Mouse (Mus musculus) brown adipose tissue, adult 24 weeks (tissue): ENCODE results near the gene Ralgds. TPM values are rescaled to one million over a fixed set of nuclear protein-coding genes. Genes with fewer than 3 reads are reported as not detected.

Experiments used
- H3K27ac ChIP-seq: fragments of 200-500 bp; replicated peaks from 2 replicates; pipeline ENCODE4 v1.5.1; 2012; ENCODE audit warnings: low read depth, mild to moderate bottlenecking, low read length
- H3K4me1 ChIP-seq: fragments of 200-500 bp; 2 replicates; pipeline ENCODE4 v1.6.1; 2012; ENCODE audit warnings: low read length, mixed read lengths; ENCODE audit not compliant: control insufficient read depth, insufficient read depth, insufficient read length
- H3K4me3 ChIP-seq: fragments of 200-500 bp; 2 replicates; pipeline ENCODE4 v1.5.1; 2012; ENCODE audit warnings: low read depth, mild to moderate bottlenecking, low read length, moderate library complexity; ENCODE audit not compliant: insufficient read depth
- polyA plus RNA-seq: library from polyadenylated mRNA; stranded (reverse); fragments of >200 nt; gene quantifications from 2 replicates; pipeline ENCODE4 v1.2.4, GENCODE M21; 2012; ENCODE audit not compliant: missing spikeins, insufficient read depth, insufficient read length

Gene Ralgds
- polyA plus RNA-seq, 1 experiment = 6.1 TPM

DNA sequence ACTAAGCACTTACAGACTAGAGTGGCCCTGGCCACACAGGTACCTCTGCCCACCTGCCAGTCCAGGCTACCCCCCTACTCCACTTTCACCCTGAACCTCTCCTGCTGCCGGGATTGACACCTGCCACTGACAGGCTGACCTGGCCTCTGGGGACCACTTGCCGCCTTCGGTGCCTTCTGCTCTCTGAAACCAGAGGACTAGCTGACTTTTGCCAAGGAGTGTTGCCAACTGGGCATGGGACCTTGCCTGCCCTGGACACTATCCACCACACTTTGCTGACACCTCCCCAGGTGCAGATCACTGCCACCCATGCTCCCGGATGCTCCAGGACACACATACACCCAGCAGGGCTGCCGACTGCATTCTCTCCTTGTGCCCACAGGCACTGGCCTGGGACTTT, 39.4 kb downstream of the Ralgds start:
- no peak overlapping the region for H3K4me3 ChIP-seq
- no peak overlapping the region for H3K27ac ChIP-seq

DNA sequence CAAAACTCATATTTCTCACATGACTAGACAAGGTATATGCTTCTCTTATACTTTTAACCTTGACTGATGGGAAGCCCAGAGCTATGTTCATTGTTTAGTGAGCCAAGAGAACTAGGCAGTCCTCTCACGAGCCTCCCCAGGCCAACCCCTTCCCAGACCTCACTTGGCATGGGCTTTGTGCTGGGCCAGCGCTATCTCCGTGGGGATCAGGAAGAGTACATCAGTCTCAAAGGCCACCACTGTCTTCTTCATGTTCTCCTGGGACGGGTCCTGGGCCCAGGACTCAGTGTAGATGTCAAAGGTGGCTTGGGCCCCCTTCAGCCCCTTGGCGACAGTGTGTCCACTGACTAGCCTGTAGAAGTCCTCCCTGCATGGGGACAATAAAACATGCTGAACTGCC, 44.5 kb downstream of the Ralgds start:
- no peak overlapping the region for H3K4me3 ChIP-seq

More for the DNA sequence above, 39.4 kb downstream of the Ralgds start:
- H3K4me1 ChIP-seq = no peaks in the 10 kb centered on the region

DNA sequence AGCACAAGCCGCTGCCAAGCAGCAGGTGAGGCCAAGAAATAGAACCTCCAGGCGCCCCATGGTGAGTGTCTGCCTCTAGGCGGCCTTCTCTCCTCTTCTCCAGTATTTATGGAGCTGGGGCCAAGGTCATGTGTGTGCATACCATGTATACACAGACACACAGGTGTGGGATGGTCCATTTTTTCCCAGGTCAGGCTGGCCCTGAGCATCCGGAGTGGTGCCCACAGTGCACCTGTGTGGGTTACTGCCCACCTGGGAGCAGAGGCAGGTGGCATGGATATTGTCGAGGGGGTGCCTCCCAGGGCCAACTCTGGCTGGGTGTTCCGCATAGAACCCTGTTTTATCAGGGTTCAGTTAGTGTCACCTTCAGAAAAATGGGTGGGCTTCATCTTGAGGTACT, 50.4 kb downstream of the Ralgds start, which contains the start of gene Cel:
Gene Cel, minus strand, starts transcription at position 101 of the 400 bp plus-strand sequence.
- Histone ChIP-seq H3K27ac (no peak within 1 kb of the TSS), H3K4me3 (no peak within 1 kb of the TSS), H3K4me1 (0 out of 2 replicates have a peak, but pooled peaks cover 7% of the 10 kb centered on the region)

More for the DNA sequence above, 44.5 kb downstream of the Ralgds start:
- Histone ChIP-seq H3K4me1 (no peaks in the 10 kb centered on the region), H3K27ac (no peak overlapping the region)

DNA sequence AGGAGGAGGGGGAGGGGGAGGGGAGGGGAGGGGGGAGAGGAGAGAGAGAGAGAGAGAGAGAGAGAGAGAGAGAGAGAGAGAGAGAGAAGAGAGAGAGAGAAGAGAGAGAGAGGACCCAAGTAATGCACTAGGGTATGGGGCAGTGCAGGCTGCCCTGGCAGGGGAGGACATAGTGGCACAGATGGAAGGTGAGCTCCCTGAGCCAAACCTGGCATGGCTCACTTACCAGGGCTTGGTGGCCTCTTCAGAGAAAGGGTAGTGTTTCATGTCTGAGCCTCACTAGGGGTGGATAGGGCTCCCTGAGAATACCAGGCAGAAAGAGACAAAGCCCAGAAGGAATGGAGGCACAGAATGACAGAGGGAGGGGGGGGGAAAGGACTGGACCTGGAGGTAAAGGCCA, 50.9 kb downstream of the Ralgds start:
- Histone ChIP-seq H3K27ac (no peak overlapping the region), H3K4me3 (no peak overlapping the region), H3K4me1 (0 out of 2 replicates have a peak, but pooled peaks cover 10% of the 10 kb centered on the region)

DNA sequence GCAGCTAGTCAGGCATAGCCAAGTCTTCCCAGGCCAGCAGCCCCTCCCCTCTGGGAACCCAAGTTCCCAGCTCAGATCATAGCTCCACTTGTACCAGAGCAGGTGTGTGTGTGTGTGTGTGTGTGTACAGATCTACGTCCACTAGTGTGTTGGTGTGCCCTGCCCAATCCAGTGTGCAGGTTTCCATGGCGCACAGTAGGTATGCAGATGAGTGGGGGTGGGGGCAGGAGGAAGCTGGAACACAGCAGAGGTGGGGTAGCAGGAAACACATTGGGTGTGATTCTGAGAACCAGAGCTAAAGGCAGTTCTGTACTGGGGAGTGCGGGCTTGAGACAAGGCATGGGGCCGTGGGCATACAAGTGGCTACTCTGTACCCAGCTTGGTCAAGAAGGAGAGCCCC, 51.5 kb downstream of the Ralgds start:
- H3K4me3 ChIP-seq = no peak overlapping the region
- H3K4me1 ChIP-seq = 0 out of 2 replicates have a peak, but pooled peaks cover 11% of the 10 kb centered on the region
- H3K27ac ChIP-seq = no peak overlapping the region

DNA sequence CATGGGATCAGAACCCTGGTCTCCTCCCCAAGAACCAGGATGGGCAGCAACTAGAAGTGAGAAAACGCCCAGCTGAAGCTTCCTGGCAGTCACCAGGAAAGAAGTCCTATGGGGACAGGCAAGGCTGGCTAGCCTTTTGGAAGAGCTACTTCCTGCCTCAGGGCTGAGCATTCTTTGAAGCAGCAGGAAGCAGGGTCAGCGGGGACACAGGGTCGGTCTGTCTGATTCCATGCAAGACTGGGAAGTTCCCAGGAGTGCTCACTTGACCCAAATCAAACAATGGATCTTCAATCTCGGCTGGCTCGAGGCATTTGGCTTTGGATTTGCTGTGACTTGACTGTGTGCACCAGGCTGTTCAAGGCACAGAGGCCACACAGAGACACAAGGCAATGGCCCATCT, 53.6 kb downstream of the Ralgds start:
- Histone ChIP-seq H3K4me3 (no peak overlapping the region), H3K4me1 (0 out of 2 replicates have a peak, but pooled peaks cover 11% of the 10 kb centered on the region), H3K27ac (peak overlapping the region; percentile 36; the same call in 1 of the 2 replicates)

DNA sequence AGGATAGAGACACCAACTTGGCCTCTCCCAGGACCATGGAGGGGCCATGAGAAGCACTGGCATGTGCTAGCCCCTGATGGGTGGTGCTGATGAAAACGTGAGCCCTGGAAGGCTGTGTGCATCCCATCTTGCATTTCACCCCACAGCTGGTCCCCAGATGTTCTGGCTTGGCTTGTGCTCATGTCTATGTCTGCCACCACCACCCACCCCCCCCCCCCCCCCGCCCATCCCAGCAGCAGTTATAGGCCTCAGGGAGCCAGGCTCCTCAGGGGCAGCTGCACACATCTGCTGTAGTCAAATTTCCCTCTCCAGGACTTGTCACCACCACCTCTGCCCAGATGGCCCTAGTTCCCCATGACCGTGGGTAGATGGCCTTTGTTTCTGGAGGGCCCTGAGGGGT, 57.0 kb downstream of the Ralgds start:
- H3K4me1 ChIP-seq = 0 out of 2 replicates have a peak, but pooled peaks cover 11% of the 10 kb centered on the region
- no peak overlapping the region for H3K27ac ChIP-seq
- no peak overlapping the region for H3K4me3 ChIP-seq

DNA sequence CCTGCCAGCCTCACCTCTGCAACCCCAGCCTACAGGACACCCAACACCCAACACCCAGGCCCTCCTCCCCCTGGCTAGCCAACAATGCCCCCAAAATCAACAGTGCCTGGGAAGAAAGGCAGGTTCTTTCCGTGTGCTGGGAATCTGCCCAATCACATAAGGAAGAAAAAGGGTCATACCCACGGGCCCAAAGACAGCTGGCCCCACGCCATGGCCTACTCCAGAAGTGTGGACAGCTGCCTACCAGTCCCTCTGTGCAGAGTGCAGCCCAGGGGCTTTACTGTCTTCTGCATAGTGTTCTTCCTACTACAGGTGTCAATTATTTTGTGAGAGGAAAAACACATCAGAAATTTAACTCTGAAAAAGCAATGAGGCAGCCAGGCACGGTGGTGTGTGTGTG, 62.4 kb downstream of the Ralgds start:
- Histone ChIP-seq H3K4me3 (no peak overlapping the region), H3K27ac (no peak overlapping the region), H3K4me1 (no peaks in the 10 kb centered on the region)

DNA sequence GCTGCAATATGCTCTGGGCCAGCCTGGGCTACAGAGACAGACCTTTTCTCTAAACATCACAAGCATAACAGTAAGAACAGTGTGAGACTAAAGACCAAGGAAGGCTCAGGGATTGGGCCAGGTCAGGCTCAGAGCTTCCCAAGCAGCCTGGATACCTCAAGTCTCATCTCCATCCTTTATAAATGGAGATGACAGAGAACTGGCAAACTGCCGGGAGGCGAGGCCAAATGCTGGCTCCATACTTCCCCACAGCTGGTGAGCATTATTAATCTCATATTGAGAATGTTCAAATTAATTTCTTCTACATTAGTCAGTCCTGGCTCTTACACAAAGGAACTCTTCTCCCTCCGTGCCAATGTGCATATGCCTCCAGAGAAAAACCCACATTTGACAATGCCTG, 63.9 kb downstream of the Ralgds start:
- Histone ChIP-seq H3K4me1 (no peaks in the 10 kb centered on the region), H3K27ac (no peak overlapping the region), H3K4me3 (no peak overlapping the region)

DNA sequence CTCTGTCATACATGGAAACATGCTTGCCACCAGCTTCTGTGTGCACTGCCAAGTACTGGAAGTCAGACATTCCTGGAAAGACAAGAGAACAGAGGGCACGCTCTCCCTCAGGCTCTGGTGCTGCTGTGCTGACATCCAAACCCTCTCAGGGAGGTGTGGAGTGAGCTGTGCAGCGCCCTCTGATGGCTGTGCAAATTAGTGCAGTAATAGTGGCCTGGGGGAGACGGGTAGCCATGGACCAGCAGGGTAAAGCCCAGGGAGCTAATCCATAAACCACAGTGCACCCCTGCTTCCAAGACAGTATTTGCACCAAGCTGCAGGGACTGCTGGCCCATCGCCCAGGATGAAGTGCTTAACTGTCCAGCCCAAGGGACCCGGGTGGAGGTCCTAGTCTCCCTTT, 65.1 kb downstream of the Ralgds start:
- no peak overlapping the region for H3K4me3 ChIP-seq
- no peaks in the 10 kb centered on the region for H3K4me1 ChIP-seq

DNA sequence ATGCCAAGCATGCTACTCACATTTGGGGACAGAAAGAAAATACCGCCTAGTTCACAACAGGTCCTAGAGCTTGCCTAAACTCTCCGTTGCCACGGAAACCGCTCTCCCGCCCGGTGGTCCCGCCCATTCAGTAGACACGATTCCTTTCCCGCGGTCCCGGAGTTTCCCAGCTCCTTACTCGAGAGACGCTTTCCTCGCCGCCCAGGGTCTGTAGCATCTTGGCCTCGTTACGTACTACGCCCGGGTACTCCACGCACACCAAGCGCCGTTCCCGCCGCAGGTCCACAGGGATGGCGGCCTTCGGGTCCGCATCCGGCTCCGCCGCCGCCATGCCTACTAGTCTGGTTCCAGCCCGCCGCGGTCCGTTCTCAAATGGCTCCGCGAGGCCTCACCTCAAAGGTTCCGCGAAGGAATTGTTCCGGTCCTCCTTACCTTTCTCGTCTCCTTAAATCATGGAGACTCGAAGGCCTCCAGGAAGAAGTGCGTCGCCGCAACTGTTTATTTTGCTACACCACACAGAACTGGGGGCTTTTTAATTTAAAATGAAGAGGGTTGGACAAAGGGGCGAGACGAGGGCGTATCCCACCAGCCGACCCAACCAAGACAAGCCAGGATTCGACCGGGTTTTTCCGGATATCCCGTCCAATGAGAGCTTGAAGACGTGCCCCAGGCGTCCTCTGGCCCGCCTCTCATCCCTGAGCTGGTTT, 69.9 kb downstream of the Ralgds start:
- H3K27ac ChIP-seq = peak overlapping the region; percentile 77
- no peaks in the 10 kb centered on the region for H3K4me1 ChIP-seq
- peak overlapping the region; percentile 73 for H3K4me3 ChIP-seq

More for the DNA sequence above, 65.1 kb downstream of the Ralgds start:
- no peak overlapping the region for H3K27ac ChIP-seq

DNA sequence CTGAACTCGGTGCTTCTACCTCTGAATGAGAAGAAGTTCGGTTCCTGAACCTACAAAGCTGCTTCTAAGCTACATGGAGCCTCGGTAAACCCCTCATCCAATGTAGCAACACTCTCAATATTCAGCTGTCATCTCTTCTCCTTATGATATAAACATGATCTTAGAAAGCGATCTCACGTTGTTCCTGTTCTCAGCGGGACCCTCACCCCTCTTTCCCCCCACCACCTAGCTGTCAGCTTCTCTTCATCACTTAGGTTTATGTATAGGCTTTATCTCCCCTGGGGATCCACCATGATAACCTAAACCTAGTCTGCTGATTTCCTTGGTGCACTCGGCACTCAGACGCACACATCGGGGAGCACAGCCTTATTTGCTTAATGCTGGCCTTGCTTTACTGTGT, 70.7 kb downstream of the Ralgds start, which contains the start of gene Gtf3c5:
Gene Gtf3c5, minus strand, starts transcription at position 101 of the 400 bp plus-strand sequence.
- H3K4me1 ChIP-seq = no peaks in the 10 kb centered on the region
- peak within 1 kb of the TSS; percentile 77 for H3K27ac ChIP-seq
- H3K4me3 ChIP-seq = peak within 1 kb of the TSS; percentile 73

DNA sequence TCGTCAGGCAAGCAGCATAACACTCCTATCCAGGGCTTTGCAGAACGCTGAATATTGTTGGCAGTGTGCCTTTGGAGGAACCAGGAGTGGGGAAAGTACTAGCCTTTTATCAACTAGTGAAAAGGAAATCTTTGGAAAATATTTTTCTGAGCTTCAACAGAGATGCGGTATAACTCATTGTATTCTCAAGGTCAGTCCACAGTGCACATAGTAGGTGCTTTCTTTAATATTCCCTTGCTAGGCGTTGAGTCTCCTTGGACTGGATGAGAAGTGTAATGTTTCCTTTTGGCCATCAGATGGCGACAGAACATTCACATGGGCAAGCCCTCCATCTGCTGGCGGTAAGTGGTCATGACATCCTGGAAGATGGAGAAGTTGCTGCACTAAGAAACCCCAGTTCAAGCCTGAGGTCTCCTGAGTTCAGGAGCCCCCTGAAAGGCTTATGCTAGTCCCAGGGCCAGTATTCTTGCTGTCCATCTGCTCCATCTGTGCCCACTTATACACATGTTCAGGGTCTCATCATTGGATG, 72.2 kb downstream of the Ralgds start:
- Histone ChIP-seq H3K4me3 (no peak overlapping the region), H3K4me1 (no peaks in the 10 kb centered on the region), H3K27ac (no peak overlapping the region)

DNA sequence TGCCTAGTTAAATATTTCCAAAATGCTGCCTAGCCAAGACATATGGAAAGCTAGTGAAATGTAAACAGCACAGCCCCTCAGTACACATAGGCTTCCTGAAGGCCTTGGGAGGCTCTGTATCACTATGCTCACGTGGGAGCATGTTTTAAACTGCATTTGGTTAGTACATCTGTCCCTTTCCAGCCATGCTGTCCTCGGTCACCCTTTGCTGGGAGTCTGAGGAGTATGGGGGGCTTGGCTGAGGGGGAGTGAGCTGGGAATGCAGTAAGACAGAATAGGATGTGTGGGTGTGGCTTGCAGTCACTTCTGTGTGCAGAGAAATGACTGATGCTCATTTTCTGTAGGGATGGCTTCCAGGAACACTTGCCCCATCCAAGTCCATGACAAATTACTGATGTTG, 72.8 kb downstream of the Ralgds start:
- Histone ChIP-seq H3K4me1 (no peaks in the 10 kb centered on the region), H3K4me3 (no peak overlapping the region), H3K27ac (no peak overlapping the region)

DNA sequence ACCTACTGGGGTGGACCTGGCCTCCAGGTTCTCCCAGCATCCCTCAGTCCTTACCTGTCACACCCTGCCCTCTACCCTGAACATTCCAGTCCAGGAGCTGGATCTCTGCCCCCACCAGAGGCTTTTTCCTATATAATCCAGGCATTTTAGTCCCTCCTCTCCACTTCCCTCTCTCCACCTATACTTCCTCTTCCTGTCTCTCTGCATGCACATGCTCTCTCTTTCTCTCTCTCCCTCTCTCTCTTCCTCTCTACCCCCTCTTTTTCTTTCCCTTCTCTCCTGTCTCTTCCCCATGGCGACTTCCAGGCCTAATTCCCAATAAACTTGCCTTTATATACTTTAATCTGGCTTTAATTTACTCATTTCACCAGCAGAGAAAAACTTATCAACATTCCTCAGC, 75.6 kb downstream of the Ralgds start:
- Histone ChIP-seq H3K4me1 (no peaks in the 10 kb centered on the region), H3K27ac (no peak overlapping the region), H3K4me3 (no peak overlapping the region)

DNA sequence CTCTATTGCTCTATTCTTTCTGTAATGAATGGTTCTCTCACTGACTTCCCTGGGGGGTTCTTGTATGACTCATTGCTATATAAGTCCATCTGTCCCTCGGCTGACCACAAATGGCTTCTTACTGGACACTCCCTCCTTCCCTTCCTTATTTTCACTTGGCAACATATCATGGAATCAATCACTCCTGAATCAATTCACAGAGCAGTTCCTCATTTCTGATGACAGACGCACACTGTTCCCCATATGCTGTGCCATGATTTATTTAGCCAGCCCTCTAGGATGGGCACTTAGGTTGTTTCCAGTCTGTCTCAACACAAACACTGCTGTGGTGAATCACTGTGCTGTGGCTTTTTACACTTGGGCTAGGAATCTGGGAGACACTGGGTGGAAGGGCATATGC, 78.6 kb downstream of the Ralgds start:
- Histone ChIP-seq H3K27ac (no peak overlapping the region), H3K4me3 (no peak overlapping the region), H3K4me1 (no peaks in the 10 kb centered on the region)
